Mouse (Mus musculus) mouse trophoblast stem cell (cell line): ENCODE data around the gene Ano1.

Source experiments
- in situ Hi-C, 2 experiments: fragments of 300-500 bp; cut with MseI, MboI; formaldehyde crosslinking; loops; 2 replicates in 1 of 2; 3 replicates in 1 of 2; pipeline ENCODE4 v1.15.1; 2025

Gene Ano1

DNA sequence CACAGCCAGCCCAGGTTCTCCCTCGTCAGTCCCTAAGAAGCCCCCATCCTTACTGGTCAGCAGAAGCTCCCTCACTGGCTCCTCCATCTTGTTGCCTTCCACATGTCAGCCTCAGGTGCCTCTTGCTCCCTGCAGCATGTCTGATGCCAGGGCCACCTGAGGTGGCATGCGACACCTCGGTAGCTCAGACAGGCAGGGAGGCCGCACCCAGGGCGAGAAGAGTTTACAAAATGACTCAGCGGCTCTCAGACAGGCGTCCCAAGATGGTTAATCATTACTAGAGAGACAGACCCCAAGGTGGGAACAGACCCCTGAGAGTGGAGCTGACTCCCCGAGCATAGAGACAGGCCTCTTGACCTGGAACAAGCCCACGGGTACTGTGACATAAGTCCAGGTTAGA is at the start of gene Ano1:
Gene Ano1, minus strand, starts transcription at position 142 of the 400 bp plus-strand sequence.
- in situ Hi-C loops = no loop called here

DNA sequence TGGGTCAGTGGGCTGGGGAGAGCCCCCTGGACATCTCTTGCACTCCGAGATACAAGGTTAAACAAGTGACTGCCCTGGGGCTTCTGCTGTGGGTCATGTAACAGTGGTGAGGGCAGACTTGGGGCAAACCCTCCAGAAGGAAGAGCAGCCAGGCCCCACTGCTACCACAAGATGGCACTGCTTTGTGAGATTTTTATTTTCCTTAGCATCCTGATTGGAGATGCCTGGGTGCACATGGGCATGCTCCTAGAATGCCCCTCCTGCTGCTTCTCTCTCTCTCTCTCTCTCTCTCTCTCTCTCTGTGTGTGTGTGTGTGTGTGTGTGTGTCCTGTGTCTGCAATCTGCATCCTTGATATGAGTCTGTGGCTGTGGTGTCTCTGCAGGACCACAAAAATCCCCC is 46.7 kb upstream of the Ano1 start:
- in situ Hi-C loops = no loop called here

DNA sequence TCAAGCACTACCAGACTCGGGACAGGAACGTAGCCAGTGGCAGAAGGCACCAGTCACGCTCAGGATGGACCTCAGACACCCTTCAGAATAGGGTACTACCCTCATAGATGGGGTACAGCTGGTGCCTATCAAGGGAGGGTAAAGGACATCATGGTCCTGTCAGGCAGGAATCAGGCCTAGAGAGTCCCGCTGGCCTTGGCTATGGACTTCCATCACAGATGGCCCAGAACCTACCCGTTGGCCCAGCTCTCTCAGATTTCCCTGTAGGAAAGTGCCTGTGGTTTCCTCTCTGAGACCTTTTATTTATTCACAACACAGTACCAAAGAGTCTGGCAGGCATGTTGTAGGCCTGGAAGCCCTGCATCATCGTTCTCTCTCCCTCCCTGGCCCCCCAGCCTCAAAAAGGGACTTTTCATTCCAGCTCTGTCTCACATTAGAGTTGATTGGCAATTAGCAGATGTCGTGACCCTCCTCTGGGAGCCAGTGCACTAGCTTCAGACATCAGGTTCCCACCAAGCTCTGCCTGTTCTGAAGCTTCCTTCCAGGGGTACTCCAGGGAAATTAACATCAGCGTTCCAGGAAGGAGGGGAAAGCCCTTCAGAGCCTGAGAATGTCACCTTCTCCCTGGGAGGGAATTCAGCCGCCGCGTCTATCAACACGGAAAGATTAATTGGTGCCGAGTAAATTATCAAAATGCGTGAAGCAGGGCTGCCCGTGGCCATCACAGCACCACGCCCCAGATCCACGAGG is 45.4 kb upstream of the Ano1 start:
- in situ Hi-C loops = no loop called here

DNA sequence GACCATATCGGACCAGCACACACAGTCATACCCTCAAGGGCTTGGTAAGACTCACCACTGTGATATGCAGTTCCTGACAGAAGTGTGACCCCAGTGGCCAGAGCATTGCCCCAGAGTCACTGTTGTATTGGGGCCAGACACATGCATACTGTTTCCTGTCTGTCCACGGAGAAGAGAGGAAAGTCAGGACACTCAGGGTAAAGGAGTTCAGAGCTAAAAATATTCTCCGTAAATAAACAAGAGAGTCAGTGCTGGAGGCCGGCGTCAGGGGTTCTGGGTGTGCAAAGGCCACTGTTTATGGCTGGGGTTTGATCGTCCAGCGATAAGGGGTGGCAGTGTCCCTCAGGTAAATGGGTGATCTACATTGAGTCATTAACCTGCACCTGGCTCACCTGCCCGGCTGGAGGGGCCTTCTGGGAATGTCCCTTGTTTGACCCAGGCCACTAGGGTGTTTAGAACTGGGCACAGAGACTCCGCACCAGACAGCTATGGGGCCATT is 44.3 kb upstream of the Ano1 start:
- in situ Hi-C loops = no loop called here

DNA sequence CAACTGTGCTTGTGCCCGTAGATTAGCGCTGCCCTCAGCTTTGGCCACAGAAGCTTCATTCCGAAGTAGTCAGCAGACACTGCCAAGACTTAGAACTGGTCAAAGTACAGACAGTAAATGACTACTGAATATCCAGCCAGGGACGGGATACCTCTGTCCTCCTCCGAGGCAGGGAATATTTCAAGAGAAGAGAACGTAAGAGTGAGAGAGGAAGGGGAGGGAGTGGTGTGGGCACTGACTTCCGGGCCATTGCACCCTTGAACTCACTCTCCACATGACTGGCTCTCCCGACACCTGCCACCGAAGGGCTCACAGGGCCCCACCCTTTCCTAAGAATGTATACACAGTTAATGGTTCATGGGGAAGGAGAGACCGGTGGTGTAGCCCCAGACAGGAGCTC is 41.5 kb upstream of the Ano1 start:
- in situ Hi-C loops = no loop called here

DNA sequence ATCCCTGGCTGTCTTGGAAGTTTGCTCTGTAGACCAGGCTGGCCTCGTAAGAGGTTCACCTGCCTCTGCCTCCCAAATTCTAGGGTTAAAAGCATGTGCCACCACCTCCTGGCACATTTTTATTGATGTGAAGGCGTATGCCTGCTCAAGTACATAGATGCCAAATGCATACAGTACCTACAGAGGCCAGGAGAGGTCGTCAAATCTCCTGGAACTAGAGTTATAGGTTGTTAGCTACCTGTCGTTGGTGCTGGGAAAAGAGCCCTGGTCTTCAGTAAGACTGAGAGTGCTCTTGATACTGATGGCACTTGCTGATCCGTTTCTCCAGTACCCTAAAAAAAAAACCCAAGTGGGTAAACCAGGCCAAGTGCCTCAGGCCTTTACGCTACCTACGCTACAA is 39.7 kb upstream of the Ano1 start:
- in situ Hi-C loops = no loop called here

DNA sequence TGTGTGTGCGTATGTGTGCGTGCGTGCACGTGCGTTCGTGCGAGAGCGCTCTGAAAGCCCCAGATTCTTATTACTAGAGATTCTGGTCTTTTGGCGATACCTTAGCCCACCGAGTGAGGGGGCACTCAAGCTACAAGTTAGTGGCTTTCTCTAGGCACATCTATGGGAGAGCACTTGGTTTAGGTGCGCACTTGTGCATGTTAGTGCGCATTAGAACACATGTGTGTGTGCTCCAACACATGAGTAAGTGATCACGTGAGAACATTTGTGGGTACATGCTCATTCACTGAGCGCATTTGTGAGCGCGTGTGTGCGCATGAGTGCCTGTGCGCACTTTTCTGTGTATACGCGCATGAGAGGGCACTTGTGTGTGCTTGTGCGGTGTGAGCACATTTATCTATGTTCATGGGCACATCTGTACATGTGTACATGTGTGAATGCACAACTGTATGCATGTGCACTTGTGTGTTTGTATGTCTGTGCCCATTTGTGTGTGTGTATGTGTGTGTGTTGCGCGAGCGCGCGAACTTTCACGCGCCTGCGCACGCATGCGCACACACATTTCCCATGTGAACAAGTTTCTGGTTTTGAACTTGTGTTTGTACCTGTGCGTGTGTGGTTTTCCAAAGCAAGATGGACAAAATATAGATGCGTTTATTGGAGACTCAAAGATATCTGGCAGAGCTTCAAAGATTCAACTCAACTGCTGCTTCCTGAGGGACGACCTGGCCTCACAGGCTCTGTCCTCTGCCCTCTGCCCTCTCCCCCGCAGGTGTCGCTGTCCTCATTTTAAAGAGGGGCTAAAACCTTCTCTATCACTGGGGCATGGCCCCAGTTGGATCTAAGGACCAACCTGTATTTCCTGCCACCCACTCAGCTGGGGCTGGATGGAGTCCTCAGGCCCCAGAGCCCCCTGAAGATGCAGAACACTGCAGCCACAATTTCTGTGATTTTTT is 38.1 kb upstream of the Ano1 start:
- in situ Hi-C loops = loop anchor here in 1 of 2 experiments (10.0 kb wide), 1 partner anchor 105 kb away; the partner anchor contains the start of gene Fgf15

DNA sequence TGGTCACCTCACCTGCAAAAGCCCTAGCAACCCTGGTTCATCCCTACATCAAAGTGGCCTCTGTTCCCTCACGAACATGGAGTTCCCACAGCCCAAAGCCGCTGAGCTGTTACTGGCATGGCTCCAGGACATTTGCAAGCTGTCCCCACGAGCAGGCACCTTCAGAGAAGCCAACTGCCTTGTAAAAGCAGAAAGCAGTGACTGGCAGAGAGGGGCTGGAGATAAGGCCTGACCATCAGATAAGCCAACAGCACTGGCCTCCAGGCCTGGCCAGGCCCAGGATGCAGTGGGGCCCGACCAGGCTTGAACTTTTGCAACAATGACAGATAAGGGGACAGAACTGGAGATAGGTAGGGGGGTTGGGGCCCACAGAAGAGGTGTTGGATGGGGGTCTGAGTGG is 36.9 kb upstream of the Ano1 start:
- in situ Hi-C loops = loop anchor here in 1 of 2 experiments (10.0 kb wide), 1 partner anchor 106 kb away; the partner anchor contains the start of gene Fgf15

DNA sequence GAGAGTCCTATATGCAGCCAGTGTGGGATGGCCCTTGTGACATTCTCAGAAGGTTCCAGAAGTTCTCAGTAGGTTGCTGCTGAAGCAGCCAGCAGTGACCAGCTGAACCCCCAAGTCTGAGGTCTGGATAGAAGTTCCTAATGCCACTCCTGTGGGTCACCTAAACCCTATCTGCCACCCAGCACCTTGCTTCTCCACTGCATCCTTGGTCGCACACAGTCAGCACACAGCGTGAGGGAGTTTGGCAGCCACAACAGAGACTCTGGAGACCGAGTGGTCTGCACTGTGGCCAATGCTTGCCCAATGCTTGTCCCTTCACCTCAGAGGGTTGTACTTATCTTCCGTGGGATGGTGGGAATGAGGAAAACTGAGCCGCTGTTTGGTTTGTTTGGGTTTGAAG is 35.7 kb upstream of the Ano1 start:
- in situ Hi-C loops = loop anchor here in 1 of 2 experiments (10.0 kb wide), 1 partner anchor 107 kb away; the partner anchor contains the start of gene Fgf15

DNA sequence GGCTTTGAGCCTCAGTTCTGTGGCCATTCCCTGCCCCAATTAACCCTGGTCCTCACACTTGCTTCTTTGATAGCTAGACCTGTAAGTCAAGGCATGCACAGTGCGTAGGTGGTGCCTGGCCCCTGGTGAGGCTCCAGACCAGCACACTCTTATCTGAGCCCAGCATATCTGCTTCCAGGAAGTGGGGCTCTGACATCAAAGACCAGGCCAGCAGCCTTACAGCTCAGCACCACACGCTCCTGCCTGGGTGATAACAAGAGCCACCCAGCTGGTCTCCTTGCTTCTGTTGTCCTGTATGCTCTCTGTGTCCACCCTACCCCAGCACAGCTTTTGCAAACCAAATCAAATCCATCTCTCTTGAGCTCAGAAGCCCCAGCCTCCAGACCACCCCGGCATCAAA is 34.8 kb upstream of the Ano1 start:
- in situ Hi-C loops = loop anchor here in 1 of 2 experiments (10.0 kb wide), 1 partner anchor 108 kb away; the partner anchor contains the start of gene Fgf15

DNA sequence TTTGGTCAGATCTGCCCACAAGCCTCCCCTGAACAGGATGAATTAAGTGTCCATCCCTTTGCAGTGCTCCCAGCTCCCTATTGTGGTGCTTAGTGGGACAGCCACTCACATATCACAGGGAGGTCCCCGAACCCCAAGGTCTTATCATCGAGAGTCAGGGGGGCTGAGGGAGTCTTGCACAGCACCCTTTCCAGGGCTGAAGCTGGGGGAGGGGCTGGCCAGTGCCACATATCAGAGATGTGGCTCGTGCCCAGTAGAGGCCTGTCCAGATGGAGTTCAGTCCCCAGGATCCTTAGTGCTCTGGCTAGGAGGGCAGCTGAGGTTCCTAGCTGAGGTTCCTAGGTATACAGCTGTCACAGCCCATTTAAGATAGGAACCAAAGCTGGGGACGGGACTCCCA is 32.4 kb upstream of the Ano1 start:
- in situ Hi-C loops = loop anchor here (5.0 to 10.0 kb wide), 2 partner anchors 111 to 113 kb away; partner anchors contain the start of gene Fgf15 (in 2 of the 2)

DNA sequence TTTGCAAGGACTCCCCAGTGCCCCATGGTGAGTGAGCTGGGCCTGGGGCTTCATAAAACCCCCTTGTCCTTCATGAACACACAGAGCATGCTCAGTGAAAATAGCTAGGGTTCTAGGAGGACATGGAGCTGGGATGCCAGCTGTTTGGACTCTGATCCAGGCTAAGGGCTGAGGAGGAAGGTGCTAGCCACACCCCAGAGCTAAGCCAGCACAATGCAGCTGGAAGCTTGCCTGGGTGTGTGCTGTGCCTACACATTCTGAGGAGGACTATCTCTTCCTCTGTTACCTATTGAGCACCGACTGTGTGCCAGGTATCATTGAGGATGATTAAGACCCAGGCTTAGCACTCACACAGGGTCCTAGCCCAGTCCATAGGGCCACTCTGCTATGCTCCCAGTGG is 30.6 kb upstream of the Ano1 start:
- in situ Hi-C loops = loop anchor here (5.0 to 10.0 kb wide), 2 partner anchors 112 to 115 kb away; partner anchors contain the start of gene Fgf15 (in 2 of the 2)

DNA sequence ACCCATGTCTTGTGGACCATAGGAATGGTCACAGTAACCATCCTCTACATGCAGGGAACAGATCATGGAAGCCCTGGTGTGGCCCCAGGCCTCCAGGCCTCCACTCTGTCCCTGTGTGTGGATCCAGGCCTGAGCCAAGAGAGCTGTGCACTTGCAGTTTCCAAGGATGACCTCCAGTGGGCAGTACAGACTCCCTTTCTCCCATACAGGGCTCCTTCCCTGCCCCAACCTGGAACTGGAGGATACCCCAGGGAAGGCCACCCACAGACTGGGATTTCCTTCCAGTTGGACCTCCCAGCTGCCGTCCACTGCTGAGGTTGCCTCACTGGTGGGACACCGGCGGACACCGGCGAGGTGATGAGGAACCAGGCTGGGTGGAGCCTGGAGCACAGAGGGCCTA is 29.6 kb upstream of the Ano1 start:
- in situ Hi-C loops = loop anchor here (5.0 to 10.0 kb wide), 2 partner anchors 113 to 116 kb away; partner anchors contain the start of gene Fgf15 (in 2 of the 2)

DNA sequence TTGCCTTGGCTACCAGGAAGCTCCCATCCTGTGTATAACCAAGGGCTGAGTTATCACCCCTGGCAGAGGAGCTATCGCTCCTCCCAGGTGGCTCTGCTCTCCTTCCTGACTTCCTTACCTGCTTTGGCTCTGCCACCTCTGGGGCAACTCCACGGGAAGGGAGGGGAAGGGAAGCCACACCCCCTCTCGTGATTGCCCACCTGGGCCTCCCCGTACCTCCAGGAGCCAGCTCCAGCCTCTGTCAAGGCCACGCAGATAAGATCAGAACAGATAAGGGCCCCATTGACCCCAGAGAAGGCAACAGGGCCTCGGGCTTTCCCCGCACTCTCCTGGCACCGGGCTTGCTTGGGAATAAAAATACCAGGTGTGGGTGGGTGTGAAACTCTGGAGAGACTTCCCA is 28.4 kb upstream of the Ano1 start:
- in situ Hi-C loops = loop anchor here (5.0 to 10.0 kb wide), 2 partner anchors 115 to 117 kb away; partner anchors contain the start of gene Fgf15 (in 2 of the 2)

DNA sequence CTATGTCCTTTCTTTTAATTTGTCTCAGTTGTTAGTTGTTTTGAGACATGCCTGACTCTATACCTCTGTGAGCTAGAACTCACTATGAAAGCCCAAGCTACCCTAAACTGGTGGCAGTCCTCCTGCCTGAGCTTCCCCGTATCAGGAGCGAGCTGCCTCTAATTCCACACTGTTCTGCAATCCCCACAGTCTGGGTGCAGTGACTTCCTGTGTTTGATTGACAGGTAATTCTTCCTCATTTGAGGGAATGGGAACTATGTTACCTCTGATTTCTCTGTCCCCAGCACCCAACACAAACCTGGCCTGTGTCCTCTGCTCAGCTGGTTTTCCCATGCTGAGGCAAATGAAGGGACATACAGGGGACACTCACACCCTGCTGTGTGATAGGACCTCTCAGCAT is 27.9 kb upstream of the Ano1 start:
- in situ Hi-C loops = loop anchor here (5.0 to 10.0 kb wide), 3 partner anchors 115 to 192 kb away; partner anchors contain the start of gene Fgf15 (in 2 of the 2)

DNA sequence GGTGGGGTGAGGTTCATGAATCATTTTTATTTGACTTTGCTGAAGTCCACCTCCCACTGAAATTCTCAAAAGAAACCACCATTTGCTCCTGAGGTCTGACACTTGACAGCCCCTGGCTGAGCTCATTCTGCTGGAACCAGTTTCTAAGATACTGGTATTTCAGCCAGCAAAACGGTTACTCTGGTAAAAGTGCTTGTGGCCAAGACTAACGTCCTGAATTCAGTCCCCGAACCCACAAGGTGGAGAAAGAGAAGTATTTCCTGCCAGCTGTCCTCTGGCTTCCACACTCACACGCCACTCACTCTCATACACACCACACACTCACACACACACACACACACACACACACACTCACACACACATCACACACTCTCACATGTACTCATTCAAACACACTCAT is 26.0 kb upstream of the Ano1 start:
- in situ Hi-C loops = loop anchor here (5.0 kb wide), 1 partner anchor 191 kb away; no protein-coding TSS in a partner anchor

DNA sequence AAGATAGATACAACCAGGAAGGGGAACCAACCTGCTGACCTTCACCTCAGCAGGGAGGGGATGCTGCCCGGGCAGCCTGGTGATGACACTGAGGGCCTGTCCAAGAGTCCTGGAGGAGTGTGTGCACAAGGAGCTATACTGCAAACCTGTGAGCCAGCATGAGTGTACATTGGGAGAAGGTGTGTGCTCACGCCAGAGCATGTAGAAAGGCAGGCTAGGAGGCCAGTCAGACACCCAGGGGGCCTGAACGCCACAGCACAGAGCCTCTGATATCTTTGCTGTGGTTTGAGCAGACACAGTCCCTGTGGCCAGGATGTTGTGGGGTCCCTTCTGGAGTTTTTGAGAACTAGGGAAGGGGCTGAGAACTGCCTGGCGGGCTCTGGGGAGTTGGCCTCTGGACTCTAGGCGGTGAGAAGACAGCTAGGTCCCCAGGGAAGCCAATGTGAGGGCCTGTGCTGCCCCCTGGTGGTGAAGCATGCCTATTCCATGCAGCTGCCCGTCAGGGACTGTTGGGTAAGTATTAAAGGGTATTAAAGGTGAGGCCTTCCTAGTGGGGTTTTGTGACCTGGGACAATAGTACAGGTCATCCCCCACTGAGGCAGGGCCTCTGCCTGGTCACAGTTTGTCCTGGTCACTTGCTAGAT is 24.2 kb upstream of the Ano1 start:
- in situ Hi-C loops = loop anchor here (5.0 kb wide), 1 partner anchor 189 kb away; no protein-coding TSS in a partner anchor

DNA sequence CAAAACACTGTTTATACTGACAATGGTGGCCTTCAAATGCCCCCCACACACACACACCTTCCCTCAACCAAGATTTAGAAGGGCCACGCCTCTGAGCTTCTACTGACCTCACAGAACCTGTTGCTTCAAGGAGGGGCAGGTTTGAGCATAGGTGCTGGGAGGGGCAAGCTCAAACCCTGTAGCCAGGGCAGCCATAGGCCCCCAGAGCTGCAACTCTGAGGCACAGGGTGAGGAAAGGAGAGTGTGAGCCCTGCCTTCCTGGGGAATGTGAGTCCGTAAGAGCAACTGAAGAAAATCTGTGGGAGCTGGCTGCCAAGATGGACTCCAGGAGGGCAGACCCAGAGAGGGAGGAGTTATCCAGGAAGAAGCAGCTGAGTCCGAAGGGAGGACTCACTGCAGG is 23.4 kb upstream of the Ano1 start:
- in situ Hi-C loops = loop anchor here (5.0 kb wide), 1 partner anchor 188 kb away; no protein-coding TSS in a partner anchor

DNA sequence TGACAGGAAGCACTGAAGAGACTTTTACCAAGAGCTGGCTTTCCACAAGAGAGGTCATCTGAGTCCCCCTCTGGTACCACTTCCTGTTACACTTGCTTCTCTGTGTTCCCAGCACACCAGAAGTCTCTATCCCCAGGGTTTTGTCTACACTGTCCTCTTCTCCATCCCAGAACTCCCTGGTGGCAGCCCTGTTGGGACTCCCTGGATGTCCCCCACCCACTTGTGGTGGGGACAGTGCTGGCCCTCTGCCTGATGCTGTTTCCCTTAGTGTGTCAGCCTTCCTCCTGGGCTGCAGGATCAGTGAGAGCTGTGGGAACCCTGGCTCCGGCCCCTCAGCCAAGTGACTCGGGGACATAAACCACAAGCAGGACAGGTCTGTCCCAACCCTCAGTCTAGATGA is 22.5 kb upstream of the Ano1 start:
- in situ Hi-C loops = no loop called here

DNA sequence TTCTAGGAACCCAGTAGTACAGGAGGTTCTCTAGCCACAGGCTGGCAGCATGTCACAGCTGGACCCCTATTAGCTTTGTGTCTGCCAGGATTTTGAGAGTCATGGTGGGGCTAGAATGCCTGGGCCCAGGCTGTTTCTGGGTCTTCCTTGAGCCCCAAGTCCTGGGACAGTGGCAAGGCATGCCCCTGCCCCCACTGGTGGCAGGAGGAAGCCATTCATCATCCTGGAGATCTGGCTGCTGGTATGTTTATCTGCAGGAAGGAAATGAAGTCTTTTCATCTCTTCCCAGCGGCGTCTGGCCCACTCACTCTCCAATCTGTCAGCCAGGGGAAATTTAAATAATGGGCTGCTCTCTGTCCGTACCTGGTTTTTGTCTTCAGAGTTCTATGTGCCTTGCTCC is 18.3 kb upstream of the Ano1 start:
- in situ Hi-C loops = no loop called here
